In the genomic region with DNA sequence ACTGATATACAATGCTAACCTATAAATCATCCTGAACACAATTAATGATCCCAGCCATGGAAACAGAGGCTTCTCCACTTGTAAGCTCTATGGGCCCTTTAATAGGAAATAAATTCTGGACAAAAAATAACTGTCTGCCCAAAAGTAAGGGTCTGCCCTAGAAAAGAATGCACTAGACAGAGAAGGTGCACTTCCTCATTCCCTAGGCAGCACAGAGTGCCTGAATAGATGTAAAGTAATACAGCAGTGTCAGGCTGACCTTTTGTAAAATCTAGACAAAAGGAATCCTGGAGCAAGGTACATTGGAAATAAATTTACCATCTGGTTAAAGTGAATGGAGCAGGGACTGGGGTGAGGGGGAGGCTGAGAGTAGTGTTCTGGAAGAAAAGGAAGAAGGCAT, we compare ENCODE assay signal across 20 mouse cellular contexts.
"Had no signal": no experiment of that assay in that cellular context is flagged by ENCODE, and none has a peak within 500 bp of the region (broad histone marks: within the 10 kb centered on the region; RNA-seq: fewer than 3 reads in every experiment).

No protein-coding gene starts in this region.

- H3K9ac ChIP-seq: lung, embryonic 15.5 days; midbrain, embryonic 12.5 days; neural tube, embryonic 13.5 days; neural tube, embryonic 15.5 days; stomach, embryonic 15.5 days had no signal

- H3K4me3 ChIP-seq: lung, embryonic 15.5 days; midbrain, embryonic 10.5 days; midbrain, embryonic 12.5 days; myocyte; neural tube, embryonic 13.5 days; neural tube, embryonic 15.5 days; stomach, embryonic 15.5 days had no signal

- H3K27ac ChIP-seq: lung, embryonic 15.5 days; macrophage; midbrain, embryonic 10.5 days; midbrain, embryonic 12.5 days; neural tube, embryonic 13.5 days; neural tube, embryonic 15.5 days; stomach, embryonic 15.5 days; stomach, postnatal 0 days had no signal

- ATAC-seq: lung, postnatal 0 days had no signal

- H3K9me3 ChIP-seq: lung, embryonic 15.5 days; midbrain, embryonic 10.5 days; midbrain, embryonic 12.5 days; neural tube, embryonic 13.5 days; neural tube, embryonic 15.5 days; stomach, embryonic 15.5 days had no signal

- H3K36me3 ChIP-seq: lung, embryonic 15.5 days; midbrain, embryonic 10.5 days; midbrain, embryonic 12.5 days; neural tube, embryonic 13.5 days; neural tube, embryonic 15.5 days; stomach, embryonic 15.5 days had no signal

- DNase-seq: lung, adult 2 months; lung, postnatal 14 days; lung, postnatal 36 days; midbrain, embryonic 14.5 days; retina, postnatal 1 day; right cerebral cortex, adult 18-20 months; right cerebral cortex, postnatal 14 days; thymus, adult 2 months; thymus, postnatal 25 days; thymus, postnatal 4 days had no signal

- H3K27me3 ChIP-seq: lung, embryonic 15.5 days; midbrain, embryonic 12.5 days; neural tube, embryonic 13.5 days; neural tube, embryonic 15.5 days; stomach, embryonic 15.5 days had no signal

- H3K4me1 ChIP-seq: lung, embryonic 15.5 days; midbrain, embryonic 10.5 days; midbrain, embryonic 12.5 days; neural tube, embryonic 13.5 days; neural tube, embryonic 15.5 days; stomach, embryonic 15.5 days had no signal

- H3K4me2 ChIP-seq: lung, embryonic 15.5 days; midbrain, embryonic 12.5 days; neural tube, embryonic 13.5 days; neural tube, embryonic 15.5 days; stomach, embryonic 15.5 days had no signal
